Mouse (Mus musculus): ENCODE measurements at regions not wholly inside any gene's neighbourhood (a gene's known extent, or its start where the extent isn't known, plus 50 kb on each side); places are given as distances from the start of the nearest gene placed in this dataset.

DNA sequence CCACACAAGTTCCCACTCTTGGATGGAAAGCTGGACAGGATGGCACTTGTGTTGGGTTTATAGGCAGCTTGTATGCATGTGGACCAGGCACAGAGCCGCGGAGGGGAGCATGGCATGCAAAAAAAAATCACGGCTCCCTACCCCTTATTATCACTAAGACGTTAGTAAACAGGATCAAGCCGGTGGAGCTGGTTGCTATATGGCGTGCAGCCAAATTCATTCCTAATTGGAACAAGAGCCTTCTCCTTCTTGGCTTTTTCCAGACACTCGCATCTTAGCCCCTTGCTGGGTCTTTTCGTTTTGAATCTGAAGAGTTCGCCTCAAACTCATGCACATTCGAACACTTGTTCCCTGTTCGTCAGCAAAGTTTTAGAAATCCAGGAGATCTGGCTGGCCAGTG, 211.0 kb downstream of the Rplp1 start:
- peak; percentile 17 to 32 for DNase-seq

DNA sequence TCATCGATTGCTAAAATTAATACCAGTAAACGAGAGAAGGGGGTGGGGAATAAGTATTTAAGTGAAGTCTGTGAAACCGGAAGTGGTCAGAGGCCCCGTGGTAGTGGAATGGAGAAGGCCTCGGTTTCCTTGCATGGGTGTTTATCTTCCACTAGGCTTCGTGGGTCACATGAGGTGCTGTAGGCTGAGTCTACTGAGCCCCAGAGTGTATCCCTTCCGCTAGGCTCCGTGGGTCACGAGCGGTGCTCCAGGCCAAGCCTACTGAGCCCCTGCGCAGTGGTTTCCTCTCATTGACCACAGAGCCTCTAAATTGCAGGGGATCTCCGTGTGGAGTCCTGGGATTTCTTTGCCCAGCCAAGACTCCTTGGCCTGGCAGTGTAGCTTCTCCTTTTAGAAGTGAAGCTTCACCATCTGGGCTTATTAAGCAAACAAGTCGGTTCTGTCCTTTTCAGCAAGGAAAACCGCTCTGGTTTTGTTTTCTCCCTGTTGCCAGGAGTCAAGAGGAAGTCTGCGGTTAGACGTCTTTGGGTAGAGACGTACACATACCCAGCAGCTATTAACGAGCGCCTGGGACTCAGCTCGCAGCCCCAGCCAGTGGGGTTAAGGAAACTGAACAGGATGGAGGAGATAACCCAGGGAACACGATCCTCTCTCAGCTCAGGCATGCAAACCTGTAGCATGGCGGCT, 211.9 kb downstream of the Rplp1 start:
- DNase-seq: no peak

- DNase-seq: no peak
Measured at GRCm38 (mm10) chr9:61700576-61700975, 213.8 kb downstream of the Rplp1 start.

GRCm38 (mm10) chr9:61699618-61700017, 214.7 kb downstream of the Rplp1 start:
- no peak for DNase-seq

DNA sequence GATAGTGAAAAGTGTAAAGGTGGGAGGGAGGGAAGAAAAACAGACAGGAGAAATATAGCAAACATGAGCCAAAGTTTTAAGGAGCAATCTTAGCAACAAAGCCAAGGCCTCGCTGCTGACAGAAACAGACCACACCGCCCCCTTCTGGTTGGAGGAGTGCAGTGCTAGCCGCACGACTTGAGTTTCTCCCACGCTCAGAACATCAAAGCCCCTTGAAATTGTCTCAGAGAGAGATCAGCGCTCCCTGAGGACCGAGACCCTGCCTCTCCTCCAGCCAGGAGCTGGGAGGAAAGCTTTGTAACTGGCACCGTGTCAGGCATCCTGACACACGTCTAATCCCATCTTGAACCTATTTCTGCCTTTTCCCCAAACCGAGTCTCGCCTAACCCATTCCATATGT, 216.4 kb downstream of the Rplp1 start:
- DNase-seq: peak; percentile 70 to 82

DNA sequence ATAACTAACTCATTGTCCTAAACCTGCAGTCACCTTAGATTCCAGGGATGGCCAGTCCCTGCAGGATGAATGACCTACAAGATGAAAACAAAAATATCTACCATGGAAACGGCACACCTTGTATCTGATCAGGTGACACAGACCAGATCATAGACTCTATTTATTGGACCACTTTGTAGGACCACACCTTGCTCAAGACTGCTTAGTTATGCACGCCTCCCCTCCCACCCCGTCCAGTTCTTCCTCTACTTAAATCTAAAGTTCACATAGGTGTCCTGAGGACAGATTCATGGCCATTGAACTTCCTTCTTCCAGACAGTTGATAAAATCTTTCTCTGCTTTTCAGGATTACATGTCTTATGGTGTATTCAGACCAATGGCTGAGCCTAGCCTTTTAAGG, 217.5 kb downstream of the Rplp1 start:
- DNase-seq: no peak

DNA sequence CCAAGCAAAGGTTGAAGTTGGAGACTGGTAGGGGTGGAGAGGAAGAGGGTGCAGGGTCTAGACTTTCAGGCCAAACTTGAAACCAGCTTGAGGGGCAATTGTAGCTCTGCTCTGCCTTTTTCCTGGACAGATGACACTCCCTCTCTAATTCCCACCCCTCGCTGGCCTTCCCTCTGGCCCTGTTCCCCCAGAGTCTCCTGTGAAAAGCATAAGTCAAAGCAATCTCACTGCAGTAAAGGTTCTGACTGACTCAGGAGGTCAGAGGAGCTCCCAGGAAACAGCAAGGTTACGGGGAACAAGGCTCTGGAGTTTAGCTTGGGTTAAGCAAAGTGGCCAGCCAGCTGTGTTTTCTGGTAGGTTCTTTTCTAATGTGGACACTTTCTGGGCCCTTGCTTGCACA, 218.5 kb downstream of the Rplp1 start:
- DNase-seq: no peak

- DNase-seq: peak; percentile 32 to 58
Measured at GRCm38 (mm10) chr9:61695381-61695791, 219.0 kb downstream of the Rplp1 start.

GRCm38 (mm10) chr9:61694206-61694605, 220.1 kb downstream of the Rplp1 start:
- no peak for DNase-seq

GRCm38 (mm10) chr9:61690786-61691185, 223.6 kb downstream of the Rplp1 start:
- no peak for DNase-seq

GRCm38 (mm10) chr9:61689939-61690338, 224.4 kb downstream of the Rplp1 start:
- no peak for DNase-seq

GRCm38 (mm10) chr9:61689516-61689915, 224.8 kb downstream of the Rplp1 start:
- no peak for DNase-seq

DNA sequence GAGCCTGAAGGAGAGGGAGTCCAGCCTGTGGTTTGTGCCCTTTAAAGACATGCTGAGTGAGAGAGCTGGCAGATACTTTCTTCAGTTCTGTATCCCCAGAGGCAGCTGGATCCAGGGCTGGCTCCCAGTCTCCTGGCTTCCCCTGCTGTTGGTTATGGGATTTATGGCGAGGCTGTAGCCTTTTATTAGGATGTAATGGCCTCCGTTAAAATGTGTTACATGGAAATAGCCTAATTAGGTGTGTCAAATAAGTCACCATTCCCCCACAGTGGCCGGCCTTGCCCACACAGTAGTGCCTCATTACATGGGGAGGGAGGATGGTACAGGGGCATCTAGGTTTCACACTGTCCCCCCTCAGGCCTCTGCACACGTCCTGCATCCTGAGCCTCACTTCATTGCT, 230.8 kb downstream of the Rplp1 start:
- no peak for DNase-seq

DNA sequence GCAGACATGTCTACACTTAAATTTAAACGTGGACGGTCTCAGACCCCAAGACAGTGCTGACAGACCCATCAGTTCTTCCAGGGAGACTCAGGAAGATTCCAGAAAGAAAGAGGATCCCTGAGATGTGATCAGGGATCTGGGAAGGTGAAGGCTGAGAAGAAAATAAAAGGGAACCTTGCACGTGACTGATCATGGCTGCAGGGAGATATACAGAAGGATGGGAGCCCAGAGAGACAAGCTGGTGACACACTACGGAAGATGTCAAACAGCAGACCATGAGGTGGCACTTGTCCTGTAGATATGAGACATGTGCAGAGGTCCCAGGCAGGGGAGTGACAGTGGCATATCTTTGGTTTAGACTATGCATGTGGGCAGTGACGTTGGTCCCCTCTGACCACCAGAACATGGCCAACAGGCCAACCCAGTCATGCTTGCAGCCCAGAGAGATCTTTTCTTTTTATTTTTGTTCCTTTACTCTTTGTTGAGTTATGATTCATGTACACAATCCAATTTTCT, 231.5 kb downstream of the Rplp1 start:
- DNase-seq: no peak

DNA sequence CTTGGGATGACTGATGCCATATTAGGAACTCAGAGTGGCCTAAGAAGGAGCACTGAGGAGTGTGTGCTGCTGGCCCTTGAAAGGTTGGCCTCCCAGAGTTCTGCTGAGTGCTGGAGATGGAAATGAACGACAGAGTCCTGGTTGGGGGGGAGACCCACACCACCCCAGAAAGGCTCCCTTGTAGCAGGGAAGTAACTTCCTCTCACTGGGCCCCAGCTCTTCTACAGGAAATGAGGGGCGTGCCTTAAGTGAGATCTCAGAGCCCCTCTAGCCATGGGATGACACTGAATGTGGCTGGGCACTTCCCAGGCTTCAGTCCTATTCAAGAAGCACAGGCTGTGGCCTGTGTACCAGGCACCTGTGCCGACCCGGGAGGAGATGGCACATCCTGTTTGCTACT, 232.0 kb downstream of the Rplp1 start:
- no peak for DNase-seq

DNA sequence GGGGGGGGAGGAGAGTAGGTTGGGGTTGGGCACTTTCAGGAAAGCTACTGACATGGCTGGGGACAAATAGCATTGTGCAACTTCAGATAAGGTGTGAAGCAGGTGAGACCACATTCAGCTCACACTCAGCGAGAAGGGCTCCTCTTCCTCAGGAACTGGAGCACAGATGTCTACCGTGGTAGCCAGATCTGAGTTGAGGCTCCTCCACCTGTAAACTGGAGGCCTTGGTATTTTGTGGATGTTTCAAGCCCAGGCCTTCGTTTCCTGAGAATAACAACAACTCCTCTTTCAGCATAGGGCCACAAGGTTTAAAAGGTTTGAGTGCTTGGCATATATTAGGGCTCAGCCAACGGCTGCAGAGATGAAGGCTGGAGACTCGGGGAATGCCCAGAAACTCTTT, 232.9 kb downstream of the Rplp1 start:
- no peak for DNase-seq

DNA sequence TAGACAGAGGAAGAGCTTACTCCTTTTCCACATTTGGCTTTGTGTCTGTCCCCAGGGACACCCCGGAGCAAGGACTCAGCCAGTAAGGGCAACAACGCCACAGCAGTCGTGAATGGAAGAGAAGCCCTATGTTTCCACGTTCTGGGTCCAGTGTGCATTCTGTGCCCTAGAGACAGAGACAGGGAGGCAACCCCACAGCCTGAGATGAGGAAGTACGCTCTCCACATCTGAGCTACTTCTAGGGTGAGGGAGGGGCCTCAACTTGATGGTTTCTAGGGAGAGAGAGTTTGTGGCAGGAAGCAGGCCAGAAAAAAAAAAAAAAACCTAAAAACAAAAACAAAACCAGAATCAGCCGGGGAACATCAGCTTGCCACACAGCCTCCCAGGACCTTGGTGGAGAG, 233.4 kb downstream of the Rplp1 start:
- no peak for DNase-seq

- DNase-seq: no peak
Measured at GRCm38 (mm10) chr9:61679686-61680085, 234.7 kb downstream of the Rplp1 start.

- DNase-seq: no peak
Measured at GRCm38 (mm10) chr9:61677603-61678002, 236.7 kb downstream of the Rplp1 start.

GRCm38 (mm10) chr9:61677037-61677436, 237.3 kb downstream of the Rplp1 start:
- peak; percentile 22 to 54 for DNase-seq

GRCm38 (mm10) chr9:61675366-61675765, 239.0 kb downstream of the Rplp1 start:
- DNase-seq: no peak

- no peak for DNase-seq
Measured at GRCm38 (mm10) chr9:61673575-61674203, 240.7 kb downstream of the Rplp1 start.

- DNase-seq: no peak
Measured at GRCm38 (mm10) chr9:61670986-61671385, 243.4 kb downstream of the Rplp1 start.

DNA sequence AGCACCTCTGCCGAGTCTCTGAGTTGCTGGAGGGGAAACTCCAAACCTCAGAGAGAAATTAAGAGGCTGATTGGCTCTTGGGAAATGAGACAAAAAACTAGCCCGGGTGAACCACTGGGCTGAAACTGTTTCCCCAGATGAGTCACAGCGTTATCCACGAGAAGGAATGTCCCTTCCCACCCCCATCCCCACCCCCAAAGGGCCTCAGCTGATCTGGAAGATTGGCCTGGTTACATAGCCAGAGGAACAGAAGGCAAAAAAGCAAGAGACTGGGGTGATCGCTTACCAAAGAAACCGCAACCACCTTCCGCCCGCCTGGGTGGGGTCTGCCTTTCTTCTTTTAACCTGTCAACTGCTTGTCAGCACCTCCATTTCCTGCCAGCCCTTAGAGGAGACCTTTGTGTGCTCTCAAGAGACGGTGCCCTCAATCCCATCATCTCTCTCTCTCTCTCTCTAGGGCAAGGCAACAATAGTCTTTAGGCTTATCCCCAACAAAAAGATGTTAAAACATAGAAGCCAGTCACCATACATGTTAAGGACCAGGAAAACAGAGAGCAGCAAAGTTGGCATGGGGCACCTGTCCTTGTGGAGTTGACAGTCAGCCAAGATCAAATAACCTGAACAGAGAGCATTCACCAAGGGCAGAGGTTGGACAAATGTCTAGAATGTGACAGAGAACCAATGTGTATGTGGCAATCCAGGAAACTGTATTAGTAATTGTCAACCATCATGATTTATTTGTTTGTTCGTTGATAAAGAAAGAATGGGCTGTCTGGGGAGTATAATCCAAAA, 244.4 kb downstream of the Rplp1 start:
- no peak for DNase-seq

Measured in cerebellum, postnatal 25 days (tissue).